Mouse (Mus musculus) left cerebral cortex, adult 8-10 months (tissue): ENCODE measurements around the gene Sorcs2. TPM values are rescaled to one million over a fixed set of nuclear protein-coding genes. Genes with fewer than 3 reads are reported as not detected.

Source experiments
- DNase-seq, 2 experiments: peaks; one replicate each; pipeline ENCODE4 v3.0.0; 2022; ENCODE audit warnings: low spot score in 2 of 2
- total RNA-seq, 4 experiments: library from RNA; stranded (reverse); gene quantifications; 2 replicates each; pipeline ENCODE4 v1.2.4; 2022

Gene Sorcs2
- total RNA-seq, 4 experiments from 2014 or later, result 37.3 to 41.7 (median 41.3) TPM

DNA sequence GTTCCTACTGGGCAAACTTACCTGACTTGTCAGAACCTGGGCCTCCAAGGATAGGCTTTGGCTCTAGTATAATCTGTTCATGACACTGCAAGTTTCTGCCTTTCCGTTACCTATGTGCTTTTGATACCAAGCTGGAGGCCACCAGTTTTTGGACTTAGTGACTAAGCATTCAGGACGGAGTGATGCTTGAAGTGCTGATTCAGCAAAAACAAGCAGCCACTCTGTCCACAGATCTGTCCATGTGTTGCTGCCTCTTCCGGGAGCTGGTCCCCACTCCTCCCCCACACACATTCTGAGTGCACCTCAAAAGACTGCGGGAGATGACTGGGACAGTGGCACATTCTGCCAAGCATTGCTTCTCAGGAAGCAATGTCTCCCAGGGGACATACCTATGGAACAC, 388.5 kb downstream of the Sorcs2 start:
- no peak for DNase-seq

GRCm38 (mm10) chr5:36007649-36008048, 390.3 kb downstream of the Sorcs2 start:
- DNase-seq, result no peak

DNA sequence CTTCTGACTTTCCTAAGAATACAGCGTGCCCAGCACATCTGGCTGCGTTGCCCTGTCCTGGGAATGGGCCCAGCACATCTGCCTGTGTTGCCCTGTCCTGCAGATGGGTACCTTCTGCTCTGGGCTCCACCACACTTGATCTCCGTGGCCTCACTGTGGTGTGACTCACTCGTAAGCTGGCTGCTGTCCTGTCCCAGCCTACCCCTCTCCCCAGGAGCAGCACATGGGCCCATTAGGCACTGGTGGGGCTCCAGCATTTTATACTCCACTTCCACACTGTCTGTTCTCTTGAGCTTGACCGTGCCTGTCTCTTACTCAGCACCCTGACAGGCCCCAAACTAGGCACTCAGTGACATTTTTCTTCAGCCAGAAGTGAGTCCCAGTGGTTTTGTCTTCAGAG, 391.4 kb downstream of the Sorcs2 start:
- DNase-seq, result no peak

- DNase-seq, result no peak
Observed at GRCm38 (mm10) chr5:36006106-36006505, 391.8 kb downstream of the Sorcs2 start.

DNA sequence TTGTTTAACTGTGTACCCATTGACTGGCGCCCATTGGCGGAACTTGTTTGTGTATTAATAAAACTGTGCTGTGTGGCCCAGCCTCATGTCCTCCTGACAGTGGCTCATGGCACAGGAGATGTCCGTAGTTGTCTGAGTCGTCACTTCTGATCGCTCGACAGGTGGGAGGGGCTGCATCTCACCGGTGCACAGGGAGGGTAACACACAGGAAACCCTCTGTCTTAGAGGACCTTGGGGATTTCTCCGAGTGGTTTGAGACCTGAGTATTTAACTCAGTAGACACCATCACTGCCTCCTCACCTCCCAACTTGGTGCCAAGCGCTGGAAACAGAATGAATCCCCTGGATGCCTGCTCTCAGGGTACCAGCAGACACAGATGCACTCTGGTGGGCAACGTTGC, 394.1 kb downstream of the Sorcs2 start:
- no peak for DNase-seq

GRCm38 (mm10) chr5:35989986-35990735, 407.8 kb downstream of the Sorcs2 start:
- DNase-seq, result no peak

- DNase-seq, result no peak
Observed at GRCm38 (mm10) chr5:35989506-35989905, 408.4 kb downstream of the Sorcs2 start.

DNA sequence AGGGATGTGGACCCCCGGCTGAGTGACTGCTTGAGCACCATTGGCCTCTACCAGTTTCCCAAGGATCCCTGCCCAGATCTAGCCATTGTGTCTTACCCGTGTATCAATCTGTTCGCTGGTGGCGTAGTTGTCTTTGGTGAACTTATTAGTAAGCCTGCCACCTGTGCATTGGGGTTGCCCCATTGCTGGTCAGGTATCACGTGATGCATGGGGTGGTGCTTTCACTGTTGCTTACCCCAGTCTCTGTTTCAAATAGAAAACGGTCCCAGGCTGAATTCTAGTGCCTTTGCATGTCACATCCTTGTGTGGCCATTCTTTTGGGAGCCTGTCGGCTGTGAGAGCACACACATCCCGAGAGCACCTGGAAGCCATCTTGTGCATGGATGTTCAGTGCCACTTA, 409.9 kb downstream of the Sorcs2 start:
- no peak for DNase-seq

- DNase-seq, result peak in 1 of 2 experiments; percentile 68
Observed at GRCm38 (mm10) chr5:35985611-35986010, 412.3 kb downstream of the Sorcs2 start.

DNA sequence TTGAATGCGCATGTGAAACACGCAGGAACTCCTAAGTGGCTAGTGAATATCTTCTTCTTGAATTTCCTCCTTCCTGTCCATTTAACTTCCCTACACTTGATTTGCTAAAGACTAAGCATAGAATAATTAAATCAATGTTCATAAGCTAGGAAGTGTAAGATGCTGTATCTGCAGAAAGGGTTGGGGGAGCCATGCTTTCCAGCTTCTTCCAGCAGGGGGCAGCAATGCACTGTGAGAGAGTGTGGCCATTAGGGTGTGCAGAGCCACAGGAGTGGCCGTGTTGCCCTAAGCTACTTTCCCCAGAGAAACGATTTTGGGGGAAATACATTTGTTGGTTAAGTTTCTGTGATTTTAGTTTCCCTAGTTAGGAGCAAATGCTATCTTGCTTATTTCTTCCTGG, 416.0 kb downstream of the Sorcs2 start:
- peak in 1 of 2 experiments; percentile 77 for DNase-seq

GRCm38 (mm10) chr5:35981341-35981740, 416.6 kb downstream of the Sorcs2 start:
- DNase-seq, result no peak

DNA sequence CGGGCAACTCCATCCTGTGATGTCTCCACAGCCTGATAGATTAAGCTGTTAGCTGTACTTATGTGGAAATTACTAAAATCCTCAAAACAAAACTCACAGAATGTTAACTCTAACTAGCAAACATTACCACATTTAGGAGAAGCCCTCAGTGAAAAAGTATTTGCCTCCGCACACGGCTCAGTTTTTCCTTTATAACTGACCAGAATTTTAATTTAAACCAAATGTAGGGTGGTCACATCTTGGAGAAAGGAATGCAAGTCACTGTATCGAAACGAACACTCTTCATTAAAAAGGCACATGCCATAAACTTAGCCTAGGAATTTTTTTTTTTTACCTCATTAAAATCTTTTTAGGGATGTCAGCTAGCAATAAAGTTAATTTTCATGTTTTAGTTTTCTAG, 417.4 kb downstream of the Sorcs2 start:
- DNase-seq, result no peak

DNA sequence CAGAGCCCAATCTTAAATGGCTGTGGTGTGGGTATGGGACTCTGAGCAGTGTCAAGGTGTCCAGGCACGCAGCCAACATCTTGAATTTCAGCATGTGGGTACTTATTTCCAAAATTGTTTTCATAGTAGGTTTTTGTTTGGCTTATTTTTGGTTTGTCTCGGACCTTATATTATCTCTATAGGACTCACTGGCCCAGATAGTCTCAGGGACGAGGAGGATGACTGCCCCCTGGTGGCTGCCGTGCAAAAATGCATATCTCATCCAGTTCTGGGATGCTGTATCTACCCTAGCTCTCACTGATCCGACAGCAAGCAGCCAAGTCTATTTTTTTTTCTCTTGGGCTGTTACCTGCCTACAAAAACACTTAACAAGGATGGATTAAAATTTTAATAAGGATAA, 422.3 kb downstream of the Sorcs2 start:
- DNase-seq, result no peak

GRCm38 (mm10) chr5:35974265-35974664, 423.7 kb downstream of the Sorcs2 start:
- DNase-seq, result no peak

DNA sequence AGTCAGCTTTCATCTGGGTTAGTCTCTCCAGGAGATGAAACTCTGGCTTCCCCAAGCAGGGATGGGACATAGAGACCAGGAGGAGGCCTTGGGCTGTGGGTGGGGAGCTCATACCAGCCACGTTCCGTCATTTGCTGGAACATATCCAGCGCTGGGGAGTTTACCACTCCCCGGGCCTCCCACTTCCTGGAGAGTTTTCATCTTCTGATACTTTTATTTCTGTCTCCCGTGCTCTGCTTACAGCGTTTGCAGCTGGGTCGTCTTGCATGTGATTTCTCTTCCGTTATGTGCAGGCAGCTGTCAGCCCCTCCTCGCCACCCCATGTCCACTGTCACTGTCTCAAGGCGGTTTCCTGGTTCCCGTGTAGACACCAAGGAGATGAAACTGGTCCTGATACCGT, 424.1 kb downstream of the Sorcs2 start:
- DNase-seq, result no peak

DNA sequence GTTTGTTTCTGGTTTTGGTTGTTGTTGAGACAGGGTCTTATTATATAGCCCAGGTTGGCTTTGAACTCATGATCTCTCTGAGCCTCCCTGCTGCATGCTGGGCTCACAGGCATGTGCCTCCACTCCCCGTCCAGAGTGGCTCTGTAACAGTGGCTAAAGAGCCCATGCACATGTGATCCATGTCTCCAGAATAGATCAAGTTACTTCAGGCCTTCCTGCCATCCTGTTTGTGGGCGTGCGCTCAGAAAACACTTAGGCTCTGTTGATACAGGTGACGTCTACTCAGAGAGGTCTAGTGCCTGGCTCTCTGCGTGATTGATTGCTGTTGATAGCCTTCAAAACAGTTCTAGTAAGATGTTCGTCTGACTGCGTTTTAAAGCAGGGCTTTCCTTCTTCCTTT, 425.2 kb downstream of the Sorcs2 start:
- no peak for DNase-seq

- peak in 1 of 2 experiments; percentile 50 for DNase-seq
Observed at GRCm38 (mm10) chr5:35971841-35972578, 425.9 kb downstream of the Sorcs2 start.

DNA sequence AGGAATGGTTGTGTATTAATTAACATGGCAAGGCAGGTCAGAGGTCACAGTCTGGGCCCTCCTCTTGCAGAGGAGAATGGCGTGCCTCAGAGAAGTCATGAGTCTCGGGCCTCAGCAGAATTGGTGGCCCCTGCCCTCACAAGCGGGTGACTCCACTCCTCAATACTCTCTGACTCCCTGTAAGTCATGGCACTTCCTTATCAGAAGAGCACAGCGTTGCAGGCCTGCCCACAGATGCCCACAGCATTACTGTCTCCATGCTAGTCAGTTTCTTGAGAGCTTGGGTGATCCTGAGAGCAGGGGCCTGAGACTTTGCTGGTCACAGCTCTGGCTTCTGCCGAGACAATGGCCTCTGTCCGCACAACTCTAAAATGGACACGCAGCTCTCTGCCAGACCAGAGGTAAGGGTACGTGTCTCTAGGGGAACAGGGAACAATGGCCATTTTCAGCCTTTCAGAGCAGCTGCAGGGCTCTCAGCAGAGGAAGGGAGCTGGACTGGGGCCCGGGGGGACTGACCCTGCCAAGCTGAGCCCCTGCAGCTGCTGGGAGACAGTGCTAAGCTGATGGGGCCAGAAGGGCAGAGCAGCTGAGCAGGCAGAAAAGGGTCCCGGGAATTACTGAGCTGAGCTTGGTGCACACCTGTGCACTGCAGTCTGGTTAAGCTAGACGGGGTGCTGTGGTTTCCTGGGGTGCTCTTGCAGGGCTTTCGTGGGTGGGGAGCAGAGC, 427.4 kb downstream of the Sorcs2 start:
- peak in 1 of 2 experiments; percentile 62 for DNase-seq

DNA sequence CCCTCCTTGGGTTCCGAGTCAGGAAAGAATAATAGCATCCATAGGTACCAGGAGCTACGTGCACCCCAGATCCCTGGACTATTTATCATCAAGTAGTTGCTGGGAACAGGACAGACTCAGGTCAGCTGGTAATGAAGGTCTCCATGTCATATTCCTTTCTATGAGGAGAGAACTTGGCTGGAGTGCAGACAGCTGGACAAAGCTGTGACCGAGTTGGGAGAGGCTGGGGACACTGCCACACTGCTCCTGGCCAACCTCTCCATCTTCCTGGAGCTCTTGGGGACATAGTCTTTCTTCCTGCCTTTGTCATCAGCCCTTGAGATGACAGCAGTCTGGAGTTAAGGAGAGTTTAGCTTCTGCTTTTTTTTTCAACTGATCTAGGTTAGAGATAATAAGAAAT, 428.1 kb downstream of the Sorcs2 start:
- no peak for DNase-seq
